In genomic region chr9:72133089-72133771, GRCm38 (mm10) we compare ENCODE assay signal across 8 mouse cellular contexts. TPM values are rescaled to one million over a fixed set of nuclear protein-coding genes. Genes with fewer than 3 reads are reported as not detected.
DNase-seq lines count a peak whose midpoint lies in the region; ATAC-seq and TF ChIP-seq lines count a peak whose summit lies in the region.

No protein-coding gene starts in this region.

- ATAC-seq in cerebellum, adult (ENCODE audit: insufficient number of reproducible peaks, low FRiP score, low TSS enrichment): peak; percentile 80; the same call in 1 of the 2 replicates
- ATAC-seq in forebrain, embryonic 14.5 days: peak; percentile 95
- ATAC-seq in lung, embryonic 14.5 days (ENCODE audit: insufficient read depth): peak; percentile 97
- peak; percentile 58; the same call in 1 of the 2 replicates for ATAC-seq in neutrophil, adult 5-6 weeks (ENCODE audit: extremely low read depth, insufficient number of reproducible peaks, low FRiP score, poor library complexity, severe bottlenecking)

- no peak for TF ChIP-seq CTCF in layer of hippocampus, adult 2 months (conservative IDR thresholded peaks at IDR 0.05)
- TF ChIP-seq CTCF in lung, embryonic 14.5 days (IDR thresholded peaks at IDR 0.05; ENCODE audit: low read depth): no peak

- WGBS in forebrain, embryonic 14.5 days: 2% methylated on average over 54 of the region's 56 CpGs
- 1% methylated on average over 56 of the region's 56 CpGs for WGBS in lung, embryonic 14.5 days

- peak overlapping the region; percentile 86 for H3K9ac ChIP-seq in forebrain, embryonic 14.5 days (ENCODE audit: low read length)
- H3K9ac ChIP-seq in lung, embryonic 14.5 days: peak overlapping the region; percentile 76

- no peaks in the 10 kb centered on the region for H3K36me3 ChIP-seq in forebrain, embryonic 14.5 days (ENCODE audit: control insufficient read depth, insufficient read depth, low read length)
- H3K36me3 ChIP-seq in lung, embryonic 14.5 days (ENCODE audit: insufficient read depth): no peaks in the 10 kb centered on the region

- H3K4me1 ChIP-seq in forebrain, embryonic 14.5 days (ENCODE audit: control insufficient read depth, insufficient read depth, low read length): peaks cover 5% of the 10 kb centered on the region; the same call in 1 of the 2 replicates
- H3K4me1 ChIP-seq in lung, embryonic 14.5 days (ENCODE audit: insufficient read depth): peaks cover 6% of the 10 kb centered on the region; the same call in 1 of the 2 replicates

- peak overlapping the region; percentile 86 for H3K27ac ChIP-seq in forebrain, embryonic 14.5 days (ENCODE audit: low read depth, low read length)
- peak overlapping the region; percentile 94 for H3K27ac ChIP-seq in layer of hippocampus, adult 2 months
- peak overlapping the region; percentile 94 for H3K27ac ChIP-seq in lung, embryonic 14.5 days (ENCODE audit: low read depth)

- H3K9me3 ChIP-seq in forebrain, embryonic 14.5 days (replicated peaks; ENCODE audit: control insufficient read depth, low read length): no peaks in the 10 kb centered on the region
- H3K9me3 ChIP-seq in lung, embryonic 14.5 days (ENCODE audit: low read depth, low read length): no peaks in the 10 kb centered on the region

- peak overlapping the region; percentile 93 for H3K4me2 ChIP-seq in forebrain, embryonic 14.5 days (ENCODE audit: low read length)
- peak overlapping the region; percentile 79 for H3K4me2 ChIP-seq in lung, embryonic 14.5 days

- intact Hi-C loops in heart, postnatal 14 days (cut with DNase I): loop anchor here (1.0 to 2.0 kb wide), 3 partner anchors 22 to 307 kb away; partner anchors contain the start of gene Tcf12

- H3K27me3 ChIP-seq in forebrain, embryonic 14.5 days (replicated peaks; ENCODE audit: control insufficient read depth, insufficient read depth, low read length): no peaks in the 10 kb centered on the region
- no peaks in the 10 kb centered on the region for H3K27me3 ChIP-seq in lung, embryonic 14.5 days (ENCODE audit: insufficient read depth, low read length)

- H3K4me3 ChIP-seq in forebrain, embryonic 14.5 days (ENCODE audit: low read depth, low read length): peak overlapping the region; percentile 64
- peak overlapping the region; percentile 55 for H3K4me3 ChIP-seq in layer of hippocampus, adult 2 months
- peak overlapping the region; percentile 57 for H3K4me3 ChIP-seq in lung, embryonic 14.5 days (ENCODE audit: low read depth, low read length)

- peak; percentile 56 for DNase-seq in ES-CJ7 (ENCODE audit: low read depth, low spot score)
- DNase-seq in forebrain, embryonic 14.5 days (ENCODE audit: low spot score): peak; percentile 88
- peak; percentile 93 for DNase-seq in heart, postnatal 14 days
- DNase-seq in layer of hippocampus, adult 2 months (ENCODE audit: low spot score in 2 of 2): peak; percentile 74 to 75
- peak; percentile 96 for DNase-seq in lung, embryonic 14.5 days
- peak; percentile 91 for DNase-seq in testis, postnatal 14 days (ENCODE audit: low spot score)

RNA-seq across cellular contexts. Expression of gene Tcf12, which starts 21.6 kb away (rescaled TPM):
- 62.0 and 68.1 TPM in 2 replicates for polyA plus RNA-seq in forebrain, embryonic 14.5 days (2014; fragmentation: Nextera tagmentation; extraction: Ambion mirVana)
- 10 to 100 TPM; 50.5 to 54.0 TPM for total RNA-seq in heart, postnatal 14 days (2021)
- 10 to 100 TPM; 51.3 to 62.7 TPM for total RNA-seq in layer of hippocampus, adult 2 months (2021)
- 103 and 108 TPM in 2 replicates for polyA plus RNA-seq in lung, embryonic 14.5 days (2014; fragmentation: Nextera tagmentation; extraction: Ambion mirVana)
- total RNA-seq in neutrophil, adult 5-6 weeks (2017): 68.5 and 69.8 TPM in 2 replicates

Comparison
In these comparisons a context has a peak if more than half of its experiments do, and no peak if none do; other contexts are left out.
1. Peak in every context shown above with its lines: DNase-seq, ATAC-seq, H3K4me3 ChIP-seq and H3K27ac ChIP-seq.